Mouse (Mus musculus) spleen, postnatal 0 days (tissue): ENCODE measurements around the gene Iltifb. TPM values are rescaled to one million over a fixed set of nuclear protein-coding genes. Genes with fewer than 3 reads are reported as not detected.

Experiments used
- polyA plus RNA-seq: library from polyadenylated mRNA; unstranded; fragments of >200 nt; fragmentation: Nextera tagmentation; extraction: Ambion mirVana; gene quantifications from 2 replicates; pipeline ENCODE4 v1.2.1, GENCODE M21; 2015

Gene Iltifb
- not detected in 2 replicates for polyA plus RNA-seq

GRCm38 (mm10) chr10:118294938-118295337 is at the start of gene Iltifb:
Iltifb (minus strand) TSS chr10:118295038.

GRCm38 (mm10) chr10:118343155-118343554 is 48.3 kb upstream of the Iltifb start, which contains the start of gene Gm9046:
Gm9046 (minus strand) TSS chr10:118343255.

GRCm38 (mm10) chr10:118337731-118338130 is 42.9 kb upstream of the Iltifb start, which contains the start of gene Gm9045:
Gm9045 (minus strand) TSS chr10:118337831.

GRCm38 (mm10) chr10:118332308-118332707 is 37.5 kb upstream of the Iltifb start, which contains the start of gene Gm9044:
Gm9044 (minus strand) TSS chr10:118332408.

GRCm38 (mm10) chr10:118326869-118327268 is 32.0 kb upstream of the Iltifb start, which contains the start of gene Gm9040:
Gm9040 (minus strand) TSS chr10:118326969.

GRCm38 (mm10) chr10:118258388-118258787 is 36.5 kb downstream of the Iltifb start, which contains the start of gene Gm32802:
Gm32802 (plus strand) TSS chr10:118258688.

GRCm38 (mm10) chr10:118240680-118241079 is 54.2 kb downstream of the Iltifb start, which contains the start of gene Gm32717:
Gm32717 (minus strand) TSS chr10:118240780.

Other genes starting within 250 kb of the Iltifb start
- 9.6 and 10.1 TPM in 2 replicates for gene Mdm1, start 153.2 kb downstream of the Iltifb start, polyA plus RNA-seq
- not detected in 2 replicates for gene Il22, start 90.1 kb downstream of the Iltifb start, polyA plus RNA-seq
- gene Gm32717, start 54.3 kb downstream of the Iltifb start, polyA plus RNA-seq, result not detected in 2 replicates
- not detected in 2 replicates for gene Gm32802, start 36.4 kb downstream of the Iltifb start, polyA plus RNA-seq
- not detected in 2 replicates for gene Gm9040, start 31.9 kb upstream of the Iltifb start, polyA plus RNA-seq
- gene Gm9044, start 37.4 kb upstream of the Iltifb start, polyA plus RNA-seq, result not detected in 2 replicates
- 0.12 TPM in 1 of 2 replicates, not detected in the other for gene Gm9045, start 42.8 kb upstream of the Iltifb start, polyA plus RNA-seq
- gene Gm9046, start 48.2 kb upstream of the Iltifb start, polyA plus RNA-seq, result not detected in 2 replicates
- not detected in 2 replicates for gene Gm9048, start 53.6 kb upstream of the Iltifb start, polyA plus RNA-seq
- 0.12 TPM in 1 of 2 replicates, not detected in the other for gene Gm9049, start 59.1 kb upstream of the Iltifb start, polyA plus RNA-seq
- gene Ifng, start 146.0 kb upstream of the Iltifb start, polyA plus RNA-seq, result 0.19 and 0.59 TPM in 2 replicates